Mouse (Mus musculus) lung, adult 2 months (tissue): ENCODE measurements at regions not wholly inside any gene's neighbourhood (a gene's known extent, or its start where the extent isn't known, plus 50 kb on each side); places are given as distances from the start of the nearest gene placed in this dataset.

Source experiments
- CTCF ChIP-seq: fragments of 200-500 bp; IDR thresholded peaks from 2 replicates; pipeline ENCODE4 v1.5.1; 2011; ENCODE audit warnings: mild to moderate bottlenecking, low read length, control low read depth; ENCODE audit not compliant: insufficient read depth
- POLR2A ChIP-seq: fragments of 200-500 bp; IDR thresholded peaks from 2 replicates; pipeline ENCODE4 v1.6.1; 2011; ENCODE audit warnings: low read depth, mild to moderate bottlenecking, control low read depth, low read length, borderline replicate concordance; ENCODE audit errors: extremely low read depth

DNA sequence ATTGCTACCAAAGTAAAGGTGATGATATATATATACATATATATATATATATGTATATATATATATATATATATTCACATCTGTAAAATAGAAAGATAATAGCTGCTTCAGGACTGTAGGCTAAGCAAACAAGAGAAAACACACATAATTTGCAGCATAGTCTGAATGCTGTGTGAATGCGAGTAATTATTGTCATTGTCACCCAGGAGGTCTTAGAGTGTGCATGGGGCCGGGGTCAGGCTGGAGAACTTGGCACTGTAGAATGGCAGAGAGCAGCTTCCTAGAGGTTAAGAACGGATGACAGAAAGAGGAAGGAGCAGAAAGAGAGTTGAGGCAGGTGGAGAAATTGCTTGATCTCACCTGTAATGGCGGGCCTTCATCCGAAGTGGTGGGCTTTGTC is 217.6 kb downstream of the Igsf11 start:
- no peak for TF ChIP-seq POLR2A
- no peak for TF ChIP-seq CTCF
